Mouse (Mus musculus) liver, embryonic 16.5 days (tissue): Measurements from ENCODE around the gene Hoxd10. TPM values are rescaled to one million over a fixed set of nuclear protein-coding genes. Genes with fewer than 3 reads are reported as not detected.

Source experiments
- ATAC-seq: fragments of 200-750 bp; cut with Nextera tagmentation; 2 replicates; pipeline ENCODE4 v1.8.0; 2017; ENCODE audit warnings: low read depth, mild to moderate bottlenecking, moderate number of reproducible peaks, moderate library complexity
- H3K27ac ChIP-seq: fragments of 300-500 bp; sonication (generic); 2 replicates; pipeline ENCODE4 v1.5.1; 2014; ENCODE audit warnings: mild to moderate bottlenecking, low read length
- H3K27me3 ChIP-seq: fragments of 300-500 bp; sonication (generic); 2 replicates; pipeline ENCODE4 v1.6.1; 2014; ENCODE audit warnings: low read depth, low read length, mixed read lengths; ENCODE audit not compliant: control insufficient read depth, insufficient read depth
- H3K36me3 ChIP-seq: fragments of 300-500 bp; sonication (generic); 2 replicates; pipeline ENCODE4 v1.6.1; 2014; ENCODE audit warnings: mild to moderate bottlenecking; ENCODE audit not compliant: control insufficient read depth, insufficient read depth
- H3K4me1 ChIP-seq: fragments of 300-500 bp; sonication (generic); 2 replicates; pipeline ENCODE4 v1.6.1; 2014; ENCODE audit warnings: low read depth, low read length, mixed read lengths; ENCODE audit not compliant: control insufficient read depth
- H3K4me2 ChIP-seq: fragments of 300-500 bp; sonication (generic); 2 replicates; pipeline ENCODE4 v1.6.1; 2014; ENCODE audit warnings: low read depth, low read length, mixed read lengths
- H3K4me3 ChIP-seq: fragments of 300-500 bp; sonication (generic); 2 replicates; pipeline ENCODE4 v1.5.1; 2014; ENCODE audit warnings: low read depth, mild to moderate bottlenecking, low read length
- H3K9ac ChIP-seq: fragments of 300-500 bp; sonication (generic); 2 replicates; pipeline ENCODE4 v1.6.1; 2014; ENCODE audit warnings: low read depth, low read length
- H3K9me3 ChIP-seq: fragments of 300-500 bp; sonication (generic); replicated peaks from 2 replicates; pipeline ENCODE4 v1.6.1; 2016; ENCODE audit warnings: low read length; ENCODE audit not compliant: control insufficient read depth
- WGBS: fragments of 180-500 bp; shearing (Covaris S2); extraction: QIAGEN DNeasy Blood & Tissue Kit; methylation state at CpG from one replicate; pipeline ENCODE4 v1.1.7; 2014; ENCODE audit not compliant: insufficient replicate concordance; 5-methylcytosine and 5-hydroxymethylcytosine counted together
- polyA plus RNA-seq: library from polyadenylated mRNA; unstranded; fragments of >200 nt; fragmentation: Nextera tagmentation; extraction: Ambion mirVana; gene quantifications from 2 replicates; pipeline ENCODE4 v1.2.1, GENCODE M21; 2015

The Hoxd10 gene
- polyA plus RNA-seq, 1 experiment from 2014 or later, result not detected

DNA sequence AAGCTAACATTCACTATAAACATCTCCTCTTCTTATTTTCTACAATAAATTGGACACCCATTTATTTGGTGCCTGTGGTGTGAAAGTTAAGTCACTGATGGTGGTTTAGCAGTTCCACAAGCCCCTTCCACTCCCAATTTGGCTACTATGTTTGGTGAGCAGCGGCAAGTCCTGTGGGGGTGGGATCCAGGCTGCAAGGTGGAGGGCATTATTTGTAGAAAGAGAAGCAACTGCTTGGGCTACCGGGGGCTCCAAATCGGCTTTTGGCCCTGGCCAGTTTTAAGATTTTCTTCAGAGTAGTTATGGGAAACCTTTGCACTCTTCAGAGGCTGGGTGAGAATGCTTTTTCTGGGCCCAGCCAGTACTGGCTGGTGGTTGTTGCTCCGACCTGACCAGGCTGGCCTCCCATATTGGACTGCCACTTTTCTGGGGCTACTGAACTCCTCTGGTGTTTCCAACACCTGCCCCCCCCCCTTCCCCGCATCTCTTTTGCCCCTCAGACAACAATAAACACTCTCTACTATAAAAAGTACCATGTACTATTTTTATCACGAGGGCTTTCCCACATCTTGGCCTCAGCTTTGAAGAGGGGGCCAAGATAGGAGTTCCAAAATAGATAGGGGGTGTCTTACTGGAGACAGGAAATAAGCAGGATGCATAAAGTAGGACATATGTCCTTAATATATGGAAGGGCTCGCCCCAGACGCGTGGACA is 40.2 kb downstream of the Hoxd10 start:
- Histone ChIP-seq H3K4me3 (no peak overlapping the region), H3K9ac (no peak overlapping the region), H3K4me2 (no peak overlapping the region), H3K36me3 (no peaks in the 10 kb centered on the region), H3K4me1 (no peaks in the 10 kb centered on the region), H3K27ac (no peak overlapping the region), H3K27me3 (peaks cover 95% of the 10 kb centered on the region), H3K9me3 (no peaks in the 10 kb centered on the region)
- no peak for ATAC-seq
- WGBS, result 13% methylated on average over 9 of the region's 9 CpGs

DNA sequence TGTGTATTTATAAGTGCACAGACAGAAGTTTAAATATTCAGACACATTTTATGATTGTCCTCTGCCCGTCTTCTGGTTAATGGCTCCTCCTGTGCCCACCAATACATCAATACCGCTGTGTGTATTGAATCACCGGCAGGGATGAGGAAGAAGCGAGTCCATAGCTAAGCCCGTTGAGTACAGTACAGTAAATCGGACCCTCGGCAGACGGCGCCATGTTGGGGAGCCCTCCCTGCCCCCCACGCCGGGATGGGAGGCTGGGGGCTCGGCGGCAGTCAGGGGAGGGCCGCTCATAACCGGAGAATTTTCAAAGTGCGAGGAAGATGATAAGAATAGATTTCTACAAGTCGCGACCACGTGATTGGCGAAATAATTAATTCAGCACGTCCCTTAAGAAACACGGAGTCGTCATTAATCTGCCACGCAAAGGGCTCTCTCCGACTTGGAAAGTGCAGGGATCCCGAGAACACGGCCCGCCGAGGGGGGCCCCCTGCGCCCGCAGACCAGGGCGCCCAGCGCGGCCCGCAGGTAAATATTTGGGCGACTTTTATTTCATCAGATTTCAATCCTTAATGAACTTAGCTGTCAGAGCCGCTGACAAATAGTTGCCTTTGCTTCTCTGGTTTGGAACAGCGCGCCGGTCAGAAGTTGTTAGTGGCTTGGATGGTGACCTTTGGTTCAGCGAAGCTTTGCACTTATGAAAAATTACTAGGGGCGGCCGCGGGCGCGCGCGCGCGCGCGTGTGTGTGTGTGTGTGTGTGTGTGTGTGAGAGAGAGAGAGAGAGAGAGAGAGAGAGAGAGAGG is 41.0 kb downstream of the Hoxd10 start:
- Histone ChIP-seq H3K4me3 (no peak overlapping the region), H3K4me1 (no peaks in the 10 kb centered on the region), H3K36me3 (no peaks in the 10 kb centered on the region), H3K9me3 (no peaks in the 10 kb centered on the region), H3K27ac (no peak overlapping the region), H3K27me3 (peaks cover 95% of the 10 kb centered on the region), H3K4me2 (no peak overlapping the region), H3K9ac (no peak overlapping the region)
- no peak for ATAC-seq
- 4% methylated on average over 52 of the region's 52 CpGs for WGBS

DNA sequence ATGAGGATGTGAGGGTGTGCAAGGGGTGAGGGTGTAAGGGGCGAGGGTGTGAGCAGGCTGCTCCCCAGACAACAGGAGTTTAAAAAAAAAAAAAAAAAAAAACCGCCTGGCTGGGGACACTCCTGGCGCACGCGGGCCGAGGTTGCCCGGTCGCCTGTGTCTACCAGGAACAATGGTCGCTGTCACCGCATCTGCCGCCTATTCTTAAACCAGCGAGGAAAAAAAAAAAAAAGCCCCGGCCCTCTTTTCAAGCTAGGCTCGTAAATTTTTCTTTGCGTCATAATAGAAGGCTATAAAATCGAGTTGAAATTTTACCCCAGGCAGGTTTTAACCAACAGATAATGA is 41.6 kb downstream of the Hoxd10 start:
- Histone ChIP-seq H3K27ac (no peak overlapping the region), H3K27me3 (peaks cover 95% of the 10 kb centered on the region), H3K36me3 (no peaks in the 10 kb centered on the region), H3K4me3 (no peak overlapping the region), H3K4me2 (no peak overlapping the region), H3K9me3 (no peaks in the 10 kb centered on the region), H3K4me1 (no peaks in the 10 kb centered on the region), H3K9ac (no peak overlapping the region)
- under 1% methylated on average over 16 of the region's 16 CpGs for WGBS
- ATAC-seq, result no peak

DNA sequence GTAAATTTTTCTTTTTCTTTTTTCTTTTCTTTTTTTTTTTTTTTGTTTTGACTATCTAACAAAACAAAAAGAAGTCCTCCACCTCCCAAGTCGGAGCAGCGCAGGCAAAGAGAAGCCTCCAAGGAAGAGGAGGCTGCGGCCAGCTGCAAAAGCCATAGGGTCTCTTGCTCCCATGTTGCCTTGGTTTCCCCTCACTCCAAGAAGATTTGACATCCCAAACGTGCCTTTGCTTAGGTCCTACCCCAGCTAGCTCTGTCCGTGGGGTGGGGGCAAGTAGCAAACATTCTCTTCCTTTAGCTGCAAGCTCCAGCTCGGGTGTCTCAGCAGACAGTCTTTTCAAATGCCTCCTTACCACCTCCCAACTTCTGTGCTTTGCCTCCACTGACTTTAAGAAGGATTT is 42.0 kb downstream of the Hoxd10 start:
- ATAC-seq, result no peak
- H3K4me2 ChIP-seq, result no peak overlapping the region
- H3K9me3 ChIP-seq, result no peaks in the 10 kb centered on the region
- 4% methylated on average over 6 of the region's 6 CpGs for WGBS
- H3K9ac ChIP-seq, result no peak overlapping the region
- H3K27me3 ChIP-seq, result peaks cover 95% of the 10 kb centered on the region
- H3K27ac ChIP-seq, result no peak overlapping the region
- H3K36me3 ChIP-seq, result no peaks in the 10 kb centered on the region
- no peaks in the 10 kb centered on the region for H3K4me1 ChIP-seq
- H3K4me3 ChIP-seq, result no peak overlapping the region

DNA sequence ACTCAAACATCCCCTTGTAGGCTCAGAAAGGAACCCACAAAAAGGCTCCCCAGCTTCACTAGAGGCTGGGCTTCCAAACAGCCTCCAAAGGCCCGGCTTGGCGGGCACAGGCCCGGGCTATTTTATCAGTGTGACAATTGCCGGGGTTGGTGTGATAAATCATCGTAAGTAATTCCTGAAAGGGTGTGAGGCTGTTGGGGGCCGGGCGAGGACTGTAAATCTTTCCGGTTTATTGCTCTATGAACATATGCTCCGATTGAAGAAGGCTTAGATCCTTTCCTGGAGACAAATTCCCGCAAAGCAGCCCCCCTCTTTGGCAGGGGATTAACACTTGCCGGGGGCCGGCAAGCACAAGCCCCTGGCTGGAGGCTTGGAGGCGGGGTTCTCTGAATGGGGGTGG is 42.7 kb downstream of the Hoxd10 start:
- Histone ChIP-seq H3K4me2 (no peak overlapping the region), H3K9ac (no peak overlapping the region), H3K9me3 (no peaks in the 10 kb centered on the region), H3K27me3 (peaks cover 96% of the 10 kb centered on the region), H3K36me3 (no peaks in the 10 kb centered on the region), H3K4me3 (no peak overlapping the region), H3K4me1 (no peaks in the 10 kb centered on the region), H3K27ac (no peak overlapping the region)
- ATAC-seq, result no peak
- WGBS, result 6% methylated on average over 13 of the region's 13 CpGs

DNA sequence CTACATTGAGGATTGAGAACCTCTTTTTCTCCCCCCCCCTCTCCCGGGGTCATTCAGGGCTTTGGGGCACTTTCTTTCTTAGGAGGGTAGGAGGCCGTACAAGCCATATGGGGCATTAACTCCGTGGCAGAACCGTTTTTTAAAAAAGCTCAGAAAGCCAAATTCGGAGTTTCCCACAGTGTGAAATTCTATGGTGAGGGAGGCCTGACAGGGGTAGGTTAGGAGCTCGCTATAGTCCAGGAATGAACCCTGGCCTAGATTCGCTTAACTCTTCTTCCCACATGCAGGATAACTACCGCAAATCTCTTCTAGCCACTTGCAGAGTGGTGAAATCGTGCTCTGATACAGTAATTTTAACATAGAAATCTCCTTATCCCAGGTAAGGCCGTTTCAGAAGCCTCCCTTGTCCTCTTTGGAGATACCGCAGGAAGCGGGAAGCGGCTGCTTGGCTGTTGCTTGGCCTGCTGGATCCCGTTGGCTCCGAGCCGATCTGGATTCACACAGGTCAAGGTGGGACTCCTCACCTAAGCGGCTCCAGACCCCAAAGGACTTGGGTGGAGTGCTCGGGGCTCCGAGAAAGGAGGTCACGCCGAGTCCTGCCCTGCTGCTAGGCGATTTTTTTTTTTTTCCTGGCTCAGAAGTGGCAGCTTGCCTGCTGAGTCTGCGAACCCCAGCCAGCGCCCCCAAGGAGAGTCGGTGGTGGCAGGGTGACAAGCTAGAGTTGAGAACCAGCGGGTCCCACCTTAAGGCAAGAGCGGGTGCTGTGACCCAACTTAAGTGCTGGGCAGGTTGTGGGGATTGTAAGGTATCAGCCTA is 43.5 kb downstream of the Hoxd10 start:
- Histone ChIP-seq H3K27me3 (peaks cover 99% of the 10 kb centered on the region), H3K4me1 (no peaks in the 10 kb centered on the region), H3K27ac (no peak overlapping the region), H3K36me3 (no peaks in the 10 kb centered on the region), H3K4me2 (no peak overlapping the region), H3K4me3 (no peak overlapping the region), H3K9ac (no peak overlapping the region), H3K9me3 (no peaks in the 10 kb centered on the region)
- ATAC-seq, result no peak
- 9% methylated on average over 27 of the region's 27 CpGs for WGBS

DNA sequence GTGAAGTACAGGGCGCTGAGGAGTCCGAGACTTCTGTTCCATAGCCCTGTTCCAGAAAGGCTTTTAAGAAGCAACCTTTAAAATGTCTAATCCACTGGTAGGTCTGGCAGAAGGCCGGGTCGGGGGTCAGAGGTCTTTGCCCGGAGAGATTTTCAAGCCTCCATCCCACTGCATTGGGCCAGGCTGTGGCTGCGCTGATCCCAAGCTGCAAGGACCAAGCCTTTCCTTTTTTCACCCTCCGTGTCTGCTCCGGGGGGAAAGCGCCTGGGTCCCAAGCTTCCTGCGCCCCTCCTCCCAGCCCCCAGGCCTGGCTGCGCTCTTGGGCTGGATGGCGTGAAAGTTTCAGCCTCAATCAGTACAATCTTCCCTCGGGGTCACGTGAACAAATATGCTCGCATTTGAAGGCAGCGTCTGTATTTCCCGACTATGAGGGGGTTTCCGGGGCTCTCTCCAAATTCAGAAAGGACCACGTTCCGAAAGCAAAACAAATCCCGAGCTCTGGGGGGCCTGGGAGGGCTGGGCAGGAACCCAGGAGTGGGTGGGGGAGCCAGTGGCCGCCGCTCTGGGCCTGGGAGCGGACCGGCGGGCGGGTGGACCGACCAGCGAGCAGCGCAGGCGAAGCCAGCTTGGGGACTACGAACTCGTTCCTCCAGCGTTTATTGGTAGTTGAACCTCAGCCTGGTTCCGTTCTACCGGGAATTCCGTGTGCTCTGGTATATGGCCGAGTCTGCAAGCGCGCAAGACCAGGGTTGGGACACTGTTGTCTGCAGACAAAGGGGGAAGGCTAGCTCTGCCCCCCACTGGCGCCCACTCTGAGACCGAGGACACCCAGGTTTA is 44.3 kb downstream of the Hoxd10 start:
- H3K36me3 ChIP-seq, result no peaks in the 10 kb centered on the region
- no peak overlapping the region for H3K27ac ChIP-seq
- H3K9ac ChIP-seq, result no peak overlapping the region
- H3K4me1 ChIP-seq, result no peaks in the 10 kb centered on the region
- 3% methylated on average over 42 of the region's 42 CpGs for WGBS
- H3K9me3 ChIP-seq, result no peaks in the 10 kb centered on the region
- ATAC-seq, result no peak
- H3K27me3 ChIP-seq, result peaks cover 98% of the 10 kb centered on the region
- H3K4me2 ChIP-seq, result no peak overlapping the region
- no peak overlapping the region for H3K4me3 ChIP-seq

DNA sequence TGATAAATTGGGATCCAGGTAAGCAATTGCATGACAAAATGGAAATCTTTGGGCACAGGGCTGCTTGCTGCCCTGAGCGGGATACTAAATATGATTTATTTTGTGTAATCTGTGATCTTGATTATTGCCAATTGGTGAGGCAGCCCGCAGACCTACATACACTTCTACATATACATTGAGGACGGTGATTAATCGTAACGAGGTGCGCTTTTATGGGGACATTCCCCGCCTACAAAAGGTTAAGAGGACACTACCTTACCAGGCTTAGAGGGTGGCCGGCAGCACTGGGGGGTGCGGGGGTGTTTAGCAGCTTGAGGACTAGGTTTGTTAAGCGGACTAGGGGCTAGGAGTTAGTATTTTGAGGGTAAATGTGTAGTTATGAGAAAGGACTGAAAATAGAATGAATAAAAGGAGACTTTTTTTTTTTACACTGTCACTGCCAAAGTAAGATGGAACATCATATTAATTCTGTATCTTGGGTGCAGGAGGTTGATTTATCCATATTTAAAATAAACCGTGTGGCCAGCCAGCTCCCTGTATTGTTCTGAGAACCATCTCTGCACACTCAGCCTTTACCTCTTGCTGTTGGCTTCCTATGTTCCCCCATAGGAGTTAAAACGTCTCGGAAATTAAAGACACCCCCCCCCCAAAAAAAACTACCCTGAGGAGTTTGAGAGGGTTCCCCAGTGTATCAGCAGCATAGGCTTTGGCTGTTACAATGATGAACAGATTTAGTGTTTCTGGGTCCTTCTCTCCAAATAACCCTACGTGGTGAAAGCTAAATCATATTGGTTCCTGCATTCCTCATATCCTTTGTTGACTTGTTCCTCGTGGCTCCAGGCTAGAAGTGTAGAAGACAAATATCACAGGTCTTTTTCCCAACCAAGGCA is 45.2 kb downstream of the Hoxd10 start:
- H3K9me3 ChIP-seq, result no peaks in the 10 kb centered on the region
- H3K27me3 ChIP-seq, result peaks cover 98% of the 10 kb centered on the region
- no peak for ATAC-seq
- H3K36me3 ChIP-seq, result no peaks in the 10 kb centered on the region
- H3K9ac ChIP-seq, result no peak overlapping the region
- H3K27ac ChIP-seq, result no peak overlapping the region
- H3K4me3 ChIP-seq, result no peak overlapping the region
- no peaks in the 10 kb centered on the region for H3K4me1 ChIP-seq
- H3K4me2 ChIP-seq, result no peak overlapping the region
- WGBS, result 11% methylated on average over 15 of the region's 15 CpGs
